Mouse (Mus musculus): ENCODE measurements around the gene Bfar. TPM values are rescaled to one million over a fixed set of nuclear protein-coding genes. Genes with fewer than 3 reads are reported as not detected.
"Not testable (repeated sequence)": the region's sequence is repeated elsewhere in the genome, so short reads cannot be mapped to it uniquely, and the experiment has no call there.

The Bfar gene
- total RNA-seq, 2 experiments from 2014 or later = 48.1 to 49.8 TPM

DNA sequence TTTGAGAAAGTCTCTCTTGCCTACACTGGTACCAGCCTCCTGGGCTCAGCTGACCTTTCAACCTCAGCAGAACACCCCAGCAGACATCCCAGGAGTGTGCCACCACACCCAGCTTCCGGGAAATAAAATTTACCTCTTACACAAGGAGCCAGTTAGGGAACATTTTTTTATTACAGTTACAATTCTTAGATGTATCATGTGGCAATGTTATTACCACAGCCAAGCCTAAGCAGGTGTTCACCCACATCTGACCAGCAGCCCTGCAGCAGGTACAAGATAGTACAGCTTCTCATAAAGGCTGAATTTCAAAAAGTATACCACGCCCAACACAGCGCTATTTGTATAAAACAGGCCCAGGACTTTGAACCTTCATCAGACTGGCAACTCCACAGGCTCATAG is 43.3 kb downstream of the Bfar start:
- ATAC-seq (replicated peaks; ENCODE audit: poor library complexity, severe bottlenecking) = no peak

GRCm38 (mm10) chr16:13716821-13717553 is 45.3 kb downstream of the Bfar start:
- ATAC-seq (replicated peaks; ENCODE audit: poor library complexity, severe bottlenecking) = peak; percentile 95

GRCm38 (mm10) chr16:13722937-13723336 is 51.3 kb downstream of the Bfar start:
- no peak for ATAC-seq (replicated peaks; ENCODE audit: poor library complexity, severe bottlenecking)

GRCm38 (mm10) chr16:13727811-13728335 is 56.2 kb downstream of the Bfar start:
- ATAC-seq (replicated peaks; ENCODE audit: poor library complexity, severe bottlenecking) = no peak

DNA sequence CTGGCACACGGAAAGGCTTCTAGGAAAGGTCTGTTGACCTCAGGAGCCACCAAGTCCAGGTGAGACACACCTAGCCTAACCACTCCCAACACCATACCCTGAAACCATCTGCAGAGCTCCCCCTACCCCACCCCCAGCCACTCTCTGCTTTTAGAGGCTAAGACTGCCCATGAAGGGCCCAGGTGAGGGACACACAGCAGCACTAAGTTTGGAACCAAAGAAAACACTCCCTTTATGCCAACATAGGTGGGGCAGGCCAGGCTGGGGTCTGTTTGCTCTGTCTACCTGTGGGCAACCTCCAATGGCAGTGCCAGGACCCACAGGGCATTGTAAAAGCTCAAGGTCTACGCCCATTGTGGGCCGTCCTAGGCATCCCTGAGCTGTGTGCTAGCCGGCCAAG is 57.8 kb downstream of the Bfar start:
- ATAC-seq (replicated peaks; ENCODE audit: poor library complexity, severe bottlenecking) = no peak

GRCm38 (mm10) chr16:13730285-13731255 is 58.9 kb downstream of the Bfar start, which contains the start of gene Pla2g10:
Gene Pla2g10, minus strand, starts transcription at chr16:13730983.
- ATAC-seq (replicated peaks; ENCODE audit: poor library complexity, severe bottlenecking) = 0 out of 2 replicates have a peak, but pooled peaks have one; percentile 23

DNA sequence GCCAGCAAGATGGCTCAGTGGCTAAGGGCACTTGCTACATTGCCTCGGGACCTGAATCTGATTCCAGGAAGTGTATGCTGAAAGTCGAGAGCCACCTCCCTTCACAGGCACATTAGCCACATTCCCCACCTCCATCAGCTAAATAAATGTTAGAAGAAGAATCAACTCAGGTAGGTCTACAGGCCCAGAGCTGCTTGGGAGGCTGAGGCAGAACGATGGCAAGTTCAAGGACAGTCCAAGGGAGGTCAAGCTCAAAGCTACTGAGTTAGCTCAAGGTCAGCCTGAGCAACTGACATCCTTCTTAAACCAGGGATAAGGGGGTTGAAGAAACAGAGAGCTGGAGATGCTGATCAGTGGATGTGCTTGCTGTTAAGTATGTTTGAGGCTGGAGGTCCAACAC is 61.1 kb downstream of the Bfar start:
- no peak for ATAC-seq (replicated peaks; ENCODE audit: poor library complexity, severe bottlenecking)

GRCm38 (mm10) chr16:13733518-13734137 is 62.0 kb downstream of the Bfar start:
- peak; percentile 75 for ATAC-seq (replicated peaks; ENCODE audit: poor library complexity, severe bottlenecking)

- no peak for ATAC-seq (replicated peaks; ENCODE audit: poor library complexity, severe bottlenecking)
Measured at GRCm38 (mm10) chr16:13735977-13736376, 64.3 kb downstream of the Bfar start.

DNA sequence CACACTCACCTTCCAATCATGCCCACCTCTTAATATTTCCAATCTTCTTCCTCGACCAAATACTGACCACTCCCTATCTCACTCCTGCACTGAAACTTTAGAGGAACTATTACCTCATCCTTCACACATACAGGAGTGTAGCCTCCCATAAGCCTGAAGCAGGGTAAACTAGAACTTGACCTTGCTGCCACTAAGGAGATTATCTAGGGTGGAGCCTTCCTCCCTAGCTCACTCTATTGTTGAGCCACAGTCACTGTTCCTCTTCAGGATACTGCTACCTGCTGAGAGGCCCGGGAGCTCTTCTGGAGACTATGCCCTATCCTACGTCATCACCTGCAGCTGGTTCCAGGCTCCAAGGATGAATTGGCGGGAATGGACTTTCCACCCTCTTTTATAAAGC is 67.4 kb downstream of the Bfar start:
- not testable (repeated sequence) for ATAC-seq (replicated peaks; ENCODE audit: poor library complexity, severe bottlenecking)

GRCm38 (mm10) chr16:13740844-13741243 is 69.2 kb downstream of the Bfar start:
- ATAC-seq (replicated peaks; ENCODE audit: poor library complexity, severe bottlenecking) = no peak

DNA sequence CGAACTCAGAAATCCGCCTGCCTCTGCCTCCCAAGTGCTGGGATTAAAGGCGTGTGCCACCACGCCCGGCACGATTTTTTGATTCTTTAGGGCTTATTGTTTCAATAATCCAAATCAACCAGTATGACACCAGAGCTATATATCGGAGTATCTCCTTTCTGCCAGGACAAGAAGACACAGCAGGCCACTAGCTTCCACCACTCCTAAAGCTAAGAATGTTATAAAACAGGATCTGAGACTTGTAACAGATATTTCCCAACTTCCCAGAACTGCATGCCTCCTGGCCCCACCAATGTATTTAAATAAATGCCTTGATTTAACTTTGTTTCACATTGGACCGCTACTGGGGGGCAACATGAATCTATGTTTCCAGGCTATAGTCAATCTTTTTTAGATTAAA is 76.0 kb downstream of the Bfar start:
- peak; percentile 75; the same call in 1 of the 2 replicates for ATAC-seq (replicated peaks; ENCODE audit: poor library complexity, severe bottlenecking)

GRCm38 (mm10) chr16:13748124-13748523 is 76.5 kb downstream of the Bfar start:
- ATAC-seq (replicated peaks; ENCODE audit: poor library complexity, severe bottlenecking) = no peak

GRCm38 (mm10) chr16:13748813-13749212 is 77.2 kb downstream of the Bfar start:
- ATAC-seq (replicated peaks; ENCODE audit: poor library complexity, severe bottlenecking) = not testable (repeated sequence)

- no peak for ATAC-seq (replicated peaks; ENCODE audit: poor library complexity, severe bottlenecking)
Measured at GRCm38 (mm10) chr16:13749306-13749705, 77.6 kb downstream of the Bfar start.

GRCm38 (mm10) chr16:13749981-13750380 is 78.3 kb downstream of the Bfar start:
- ATAC-seq (replicated peaks; ENCODE audit: poor library complexity, severe bottlenecking) = no peak

DNA sequence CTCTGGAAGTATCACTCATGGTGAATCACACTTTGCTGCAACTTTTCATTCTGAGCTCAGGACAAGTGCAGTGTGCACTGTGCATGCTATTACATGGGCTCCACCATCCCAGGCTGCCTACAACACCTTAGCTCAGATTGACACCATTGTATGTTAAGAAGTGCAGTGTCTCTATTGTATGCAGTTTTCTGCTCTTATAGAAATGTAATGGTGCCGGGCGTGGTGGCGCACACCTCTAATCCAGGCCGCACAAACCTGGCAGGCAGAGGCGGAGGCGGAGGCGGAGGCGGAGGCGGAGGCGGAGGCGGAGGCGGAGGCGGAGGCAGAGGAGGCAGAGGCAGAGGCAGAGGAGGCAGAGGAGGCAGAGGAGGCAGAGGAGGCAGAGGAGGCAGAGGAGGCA is 79.0 kb downstream of the Bfar start:
- no peak for ATAC-seq (replicated peaks; ENCODE audit: poor library complexity, severe bottlenecking)

Measured in granulocyte monocyte progenitor cell, adult 5-6 weeks (primary cell).